Mouse (Mus musculus) stomach, postnatal 0 days (tissue): ENCODE results near the gene Rps28.

Source experiments
- CTCF ChIP-seq: IDR thresholded peaks from 2 replicates; pipeline ENCODE4 v1.5.1; 2016; ENCODE audit warnings: antibody characterized with exemption, low read depth, mild to moderate bottlenecking, moderate library complexity
- EP300 ChIP-seq: optimal IDR thresholded peaks from 2 replicates; pipeline ENCODE3; 2016; ENCODE audit warnings: antibody characterized with exemption

DNA sequence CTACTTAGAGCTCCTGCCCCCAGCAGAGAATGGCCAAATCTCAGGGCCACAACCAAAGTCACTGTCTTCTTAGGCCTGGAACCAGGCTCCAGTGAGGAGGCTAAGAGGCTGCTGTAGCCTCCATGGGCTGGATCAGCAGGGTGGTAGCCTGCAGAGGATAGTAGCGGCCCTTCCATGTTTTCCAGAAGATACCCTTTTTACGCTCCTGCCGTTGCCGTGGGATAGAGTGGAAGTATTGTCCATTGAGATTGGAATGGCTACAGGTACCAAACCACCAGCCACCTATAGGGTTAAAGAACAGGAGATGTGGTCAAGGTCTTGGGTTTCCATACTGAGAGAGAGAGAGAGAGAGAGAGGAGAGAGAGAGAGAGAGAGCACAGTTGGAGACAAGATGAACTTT, 49.1 kb downstream of the Rps28 start:
- no peak for TF ChIP-seq CTCF
- no peak for TF ChIP-seq EP300
